Mouse (Mus musculus): Measurements from ENCODE around the gene Glipr1. TPM values are rescaled to one million over a fixed set of nuclear protein-coding genes. Genes with fewer than 3 reads are reported as not detected.

Gene Glipr1
- polyA plus RNA-seq (2021; fragmentation: Nextera tagmentation): 2.4 and 2.8 TPM in 2 replicates
- long read RNA-seq, experiment 1, partial matches to known transcripts: 0 of 4 reads
- long read RNA-seq, experiment 1, other reads (novel, unspliced or antisense): 1 of 4 reads
- long read RNA-seq, experiment 2, partial matches to known transcripts: 0 of 3 reads
- long read RNA-seq, experiment 2, other reads (novel, unspliced or antisense): 0 of 3 reads

DNA sequence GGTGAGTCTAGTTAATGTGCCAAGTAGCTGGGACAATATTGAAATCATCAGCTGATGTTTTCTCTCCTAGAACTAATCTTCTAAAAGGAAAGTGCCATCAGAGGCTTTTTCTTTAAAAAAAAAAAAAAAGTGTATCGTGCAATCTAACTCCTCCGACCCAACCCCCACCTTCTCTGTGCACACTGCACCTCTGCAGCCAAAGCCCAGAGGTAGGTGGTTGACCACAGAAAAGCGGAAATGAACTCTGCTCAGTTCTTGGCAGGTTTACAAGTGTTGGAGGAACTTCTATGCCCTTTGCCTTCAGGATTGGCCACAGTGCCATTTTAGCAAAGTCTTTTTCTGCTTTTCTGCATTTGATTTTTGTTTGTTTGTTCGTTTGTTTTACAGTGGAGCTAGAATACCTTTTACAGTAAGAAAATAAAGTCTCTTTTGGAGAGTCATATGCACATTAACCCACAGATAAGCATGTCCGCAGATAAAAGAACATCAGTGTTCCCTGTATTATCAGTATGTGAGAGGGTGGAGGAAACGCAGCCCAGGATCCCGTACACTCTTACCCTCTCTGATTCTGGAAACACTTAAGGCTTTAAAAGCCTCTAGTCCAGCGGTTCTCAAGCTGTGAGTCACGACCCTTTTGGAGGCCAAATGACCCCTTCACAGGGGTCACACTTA, at the start of gene Glipr1:
TSS of gene Glipr1 (minus strand) at position 88 of the 672 bp plus-strand sequence.

DNA sequence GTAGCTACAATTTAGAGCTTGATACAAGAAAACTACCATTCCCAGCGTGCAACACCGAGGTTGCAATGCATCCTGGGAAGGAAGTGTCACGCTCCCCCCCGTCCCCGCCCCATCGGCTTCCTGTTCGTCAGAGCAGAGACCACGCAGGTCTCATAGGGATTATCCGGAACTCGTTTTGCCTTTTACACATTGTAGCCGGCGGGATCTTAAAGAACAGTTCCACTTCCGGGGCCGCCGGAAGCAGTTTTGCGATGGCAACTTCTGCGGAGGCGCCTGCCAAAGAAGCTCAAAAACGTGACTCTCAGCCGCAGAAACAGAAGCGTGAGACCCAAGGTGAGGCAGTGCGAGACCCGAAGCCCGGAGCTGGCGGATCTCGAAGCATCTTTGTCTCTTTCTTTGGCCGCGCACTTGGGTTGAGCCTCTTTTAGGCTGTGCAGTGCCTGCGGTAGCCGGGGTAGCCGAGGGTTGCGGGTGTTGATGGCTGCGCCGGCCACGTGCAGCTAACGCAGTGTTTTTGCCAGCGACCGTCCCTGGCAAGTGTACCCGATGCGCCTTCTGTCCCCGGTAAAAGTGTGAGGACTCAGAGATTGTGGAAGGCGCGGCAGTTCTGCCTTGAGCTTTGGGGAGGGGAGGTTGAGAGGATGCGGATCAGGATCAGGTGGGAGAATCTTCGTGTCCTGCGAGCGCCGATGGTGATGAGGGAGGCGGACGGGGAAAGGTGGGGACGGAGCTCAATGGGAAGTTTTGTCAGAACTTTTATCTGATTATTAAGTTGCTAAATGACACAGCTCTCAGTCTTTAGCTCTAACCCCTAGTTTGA, 29.7 kb downstream of the Glipr1 start, which contains the start of gene Krr1:
TSS of gene Krr1 (plus strand) at position 123 of the 820 bp plus-strand sequence.

Other genes with a start within 250 kb of the Glipr1 start
- 20.5 and 21.4 TPM in 2 replicates for gene Krr1, start 30.0 kb downstream of the Glipr1 start, polyA plus RNA-seq (2021; fragmentation: Nextera tagmentation)
- gene Glipr1l1, start 57.6 kb upstream of the Glipr1 start, polyA plus RNA-seq (2021; fragmentation: Nextera tagmentation): 0.16 TPM in 1 of 2 replicates, not detected in the other
- gene Glipr1l2, start 80.7 kb upstream of the Glipr1 start, polyA plus RNA-seq (2021; fragmentation: Nextera tagmentation): not detected in 2 replicates
- 0.21 and 0.50 TPM in 2 replicates for gene Glipr1l3, start 157.7 kb upstream of the Glipr1 start, polyA plus RNA-seq (2021; fragmentation: Nextera tagmentation)
- 0.16 and 0.33 TPM in 2 replicates for gene Caps2, start 161.0 kb upstream of the Glipr1 start, polyA plus RNA-seq (2021; fragmentation: Nextera tagmentation)

Data from layer of hippocampus, adult 6 months (tissue).